Mouse (Mus musculus) forebrain, embryonic 15.5 days (tissue): ENCODE measurements at regions not wholly inside any gene's neighbourhood (a gene's known extent, or its start where the extent isn't known, plus 50 kb on each side); places are given as distances from the start of the nearest gene placed in this dataset.

Source experiments
- ATAC-seq: fragments of 200-750 bp; cut with Nextera tagmentation; replicated peaks from 2 replicates; pipeline ENCODE4 v1.8.0; 2017; ENCODE audit warnings: mild to moderate bottlenecking, moderate TSS enrichment, moderate library complexity
- H3K27ac ChIP-seq: fragments of 300-500 bp; sonication (generic); replicated peaks from 2 replicates; pipeline ENCODE4 v1.5.1; 2015; ENCODE audit warnings: mild to moderate bottlenecking, inconsistent platforms
- H3K27me3 ChIP-seq: fragments of 300-500 bp; sonication (generic); 2 replicates; pipeline ENCODE4 v1.6.1; 2015; ENCODE audit warnings: inconsistent platforms
- H3K36me3 ChIP-seq: fragments of 300-500 bp; sonication (generic); 2 replicates; pipeline ENCODE4 v1.6.1; 2015; ENCODE audit warnings: mild to moderate bottlenecking, inconsistent platforms
- H3K4me1 ChIP-seq: fragments of 300-500 bp; sonication (generic); 2 replicates; pipeline ENCODE4 v1.6.1; 2015; ENCODE audit warnings: inconsistent platforms
- H3K4me2 ChIP-seq: fragments of 300-500 bp; sonication (generic); replicated peaks from 2 replicates; pipeline ENCODE4 v1.6.1; 2015; ENCODE audit warnings: mild to moderate bottlenecking, inconsistent platforms
- H3K4me3 ChIP-seq: fragments of 300-500 bp; sonication (generic); 2 replicates; pipeline ENCODE4 v1.5.1; 2015; ENCODE audit warnings: mild to moderate bottlenecking, inconsistent platforms
- H3K9ac ChIP-seq: fragments of 300-500 bp; sonication (generic); replicated peaks from 2 replicates; pipeline ENCODE4 v1.6.1; 2015; ENCODE audit warnings: mild to moderate bottlenecking, inconsistent platforms
- H3K9me3 ChIP-seq: fragments of 300-500 bp; sonication (generic); 2 replicates; pipeline ENCODE4 v1.6.1; 2016; ENCODE audit warnings: inconsistent platforms
- WGBS: fragments of 180-500 bp; shearing (Covaris S2); methylation state at CpG from one replicate; pipeline ENCODE4 v1.1.7; 2015; ENCODE audit warnings: mixed read lengths; 5-methylcytosine and 5-hydroxymethylcytosine counted together

DNA sequence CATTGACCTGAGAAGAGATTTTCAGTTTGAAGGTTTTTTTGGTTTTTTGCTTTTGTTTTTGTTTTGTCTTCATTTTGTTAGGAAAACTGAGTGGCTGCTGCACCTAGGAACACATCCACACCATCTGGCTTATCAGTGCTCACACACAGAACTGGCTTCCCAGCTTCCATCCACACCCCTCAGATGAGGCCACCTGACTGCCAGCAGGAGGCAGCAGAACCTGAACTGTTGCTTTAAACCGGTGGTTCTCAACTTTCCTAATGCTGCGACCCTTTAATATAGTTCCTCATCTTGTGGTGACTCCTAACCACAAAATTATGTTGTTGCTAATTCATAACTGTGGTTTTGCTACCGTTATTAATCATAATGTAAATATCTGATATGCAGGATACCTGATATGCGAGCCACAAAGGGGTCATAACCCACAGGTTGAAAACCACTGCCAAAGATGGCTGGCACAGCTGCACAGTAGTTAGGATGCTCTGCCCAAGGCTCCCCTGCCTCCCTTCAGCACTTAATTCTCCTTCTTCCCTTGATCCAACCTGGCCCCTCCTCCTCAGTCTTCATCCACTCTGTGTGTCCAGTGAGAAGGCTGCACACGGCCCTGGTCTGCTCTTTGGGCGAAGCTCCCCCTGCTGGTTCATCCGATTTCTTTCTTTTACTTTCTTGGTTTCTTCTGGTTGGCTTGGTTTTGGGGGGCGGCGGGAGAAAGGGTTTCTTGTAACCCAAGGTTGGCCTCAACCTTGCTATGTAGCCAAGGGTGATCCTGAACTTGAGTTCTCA is 126.5 kb downstream of the Il20rb start:
- Histone ChIP-seq H3K4me3 (no peak overlapping the region), H3K36me3 (no peaks in the 10 kb centered on the region), H3K9ac (no peak overlapping the region), H3K27ac (no peak overlapping the region), H3K9me3 (no peaks in the 10 kb centered on the region), H3K4me1 (0 out of 2 replicates have a peak, but pooled peaks cover 3% of the 10 kb centered on the region), H3K27me3 (peaks cover 3% of the 10 kb centered on the region; the same call in 1 of the 2 replicates), H3K4me2 (no peak overlapping the region)
- no peak for ATAC-seq
- 64% methylated on average over 9 of the region's 9 CpGs for WGBS

DNA sequence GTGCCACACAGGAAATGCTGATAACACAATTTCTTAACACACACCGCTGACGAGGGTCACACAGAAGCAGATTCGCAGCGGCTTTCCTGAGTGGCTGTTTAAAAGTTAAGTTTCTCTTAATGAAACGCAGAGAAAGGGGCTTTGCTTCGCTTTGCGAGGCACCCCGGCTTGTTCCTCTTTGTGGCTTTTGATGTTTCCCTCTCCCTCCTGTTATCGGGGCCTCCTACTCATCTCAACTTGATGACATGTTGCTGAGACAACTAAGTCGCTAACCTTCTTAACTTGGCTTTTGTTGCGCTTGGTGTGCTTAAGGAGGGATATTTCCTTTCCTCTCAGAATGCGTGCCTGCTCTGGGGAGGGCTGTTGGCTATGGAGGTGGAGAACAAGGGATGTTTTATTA is 129.0 kb downstream of the Il20rb start:
- H3K9me3 ChIP-seq = no peaks in the 10 kb centered on the region
- no peak overlapping the region for H3K4me2 ChIP-seq
- WGBS = 15% methylated on average over 12 of the region's 12 CpGs

DNA sequence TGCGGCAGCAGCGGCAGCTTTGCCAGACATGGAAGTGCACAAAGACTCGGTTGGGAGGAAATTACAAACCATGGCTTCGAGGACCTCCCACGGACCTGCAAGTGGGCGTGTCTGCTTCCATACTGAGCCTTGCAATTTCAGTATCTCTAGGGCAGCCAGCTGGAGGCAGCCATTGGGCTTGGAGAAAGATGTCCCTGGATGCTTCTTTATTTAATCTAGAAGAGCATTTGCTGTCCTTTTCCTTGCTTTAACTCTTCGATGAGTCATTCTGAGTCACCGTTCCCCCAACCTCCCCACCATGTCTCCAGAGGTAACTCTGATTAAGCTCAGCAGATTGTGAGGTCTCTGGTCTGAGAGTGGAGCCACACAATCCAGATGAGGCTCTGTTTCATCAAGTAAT is 145.8 kb downstream of the Il20rb start:
- WGBS = 77% methylated on average over 8 of the region's 8 CpGs
- no peaks in the 10 kb centered on the region for H3K9me3 ChIP-seq
- no peak overlapping the region for H3K27ac ChIP-seq
- no peaks in the 10 kb centered on the region for H3K4me1 ChIP-seq
- H3K9ac ChIP-seq = no peak overlapping the region
- ATAC-seq = no peak
- H3K36me3 ChIP-seq = no peaks in the 10 kb centered on the region
- no peak overlapping the region for H3K4me2 ChIP-seq
- H3K27me3 ChIP-seq = no peaks in the 10 kb centered on the region
- no peak overlapping the region for H3K4me3 ChIP-seq

More for the DNA sequence above, 129.0 kb downstream of the Il20rb start:
- no peak overlapping the region for H3K4me3 ChIP-seq
- no peak overlapping the region for H3K9ac ChIP-seq
- H3K4me1 ChIP-seq = 0 out of 2 replicates have a peak, but pooled peaks cover 3% of the 10 kb centered on the region
- H3K27me3 ChIP-seq = peaks cover 3% of the 10 kb centered on the region; the same call in 1 of the 2 replicates
- H3K36me3 ChIP-seq = no peaks in the 10 kb centered on the region
- no peak for ATAC-seq
- no peak overlapping the region for H3K27ac ChIP-seq

DNA sequence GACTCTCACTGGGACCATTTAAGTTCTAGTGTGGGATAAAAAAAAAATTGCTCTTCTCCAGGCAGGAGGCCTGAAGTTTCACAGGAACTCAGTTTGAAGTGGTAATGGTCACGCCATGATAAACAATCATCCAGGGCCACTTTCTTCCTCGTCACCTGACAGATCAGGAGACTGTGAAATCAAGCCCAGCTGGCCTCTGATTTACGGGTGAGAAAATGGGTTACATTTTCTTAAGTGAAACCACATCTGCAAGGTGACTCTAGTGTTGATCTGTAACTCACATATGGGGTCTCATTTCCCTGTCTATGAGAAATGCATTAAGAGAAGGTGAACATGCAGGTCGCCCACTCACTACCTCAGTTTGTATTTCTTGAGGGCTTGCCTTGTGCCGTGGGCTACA is 178.8 kb downstream of the Il20rb start:
- Histone ChIP-seq H3K4me1 (peaks cover 3% of the 10 kb centered on the region; the same call in 1 of the 2 replicates), H3K9me3 (no peaks in the 10 kb centered on the region), H3K27me3 (no peaks in the 10 kb centered on the region), H3K4me3 (no peak overlapping the region), H3K27ac (no peak overlapping the region), H3K9ac (no peak overlapping the region), H3K36me3 (no peaks in the 10 kb centered on the region), H3K4me2 (no peak overlapping the region)
- no peak for ATAC-seq
- WGBS = 77% methylated on average over 5 of the region's 5 CpGs

DNA sequence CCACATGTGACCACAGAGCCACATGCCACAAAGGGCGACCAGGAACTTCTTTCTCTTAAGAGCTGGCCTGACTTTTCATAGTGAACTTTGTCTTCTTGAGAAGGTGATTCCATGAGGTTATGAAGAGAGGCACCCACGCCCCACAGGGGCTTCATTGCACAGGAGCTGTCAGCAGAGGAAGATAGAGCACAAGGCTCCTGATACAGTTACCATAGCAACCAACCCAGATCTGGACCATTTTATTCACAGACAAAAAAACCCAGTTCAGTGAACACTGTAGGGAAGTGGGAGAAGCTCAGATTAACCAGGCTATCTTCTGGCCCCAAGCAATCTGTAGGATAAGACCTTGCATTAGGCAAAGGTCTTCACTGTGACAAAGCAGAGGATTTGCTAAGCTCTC is 179.2 kb downstream of the Il20rb start:
- H3K27ac ChIP-seq = no peak overlapping the region
- H3K9ac ChIP-seq = no peak overlapping the region
- no peak overlapping the region for H3K4me2 ChIP-seq
- WGBS = 82% methylated on average over 2 of the region's 2 CpGs
- ATAC-seq = no peak
- no peaks in the 10 kb centered on the region for H3K9me3 ChIP-seq
- no peaks in the 10 kb centered on the region for H3K36me3 ChIP-seq
- no peaks in the 10 kb centered on the region for H3K27me3 ChIP-seq
- H3K4me3 ChIP-seq = no peak overlapping the region
- peaks cover 3% of the 10 kb centered on the region; the same call in 1 of the 2 replicates for H3K4me1 ChIP-seq

DNA sequence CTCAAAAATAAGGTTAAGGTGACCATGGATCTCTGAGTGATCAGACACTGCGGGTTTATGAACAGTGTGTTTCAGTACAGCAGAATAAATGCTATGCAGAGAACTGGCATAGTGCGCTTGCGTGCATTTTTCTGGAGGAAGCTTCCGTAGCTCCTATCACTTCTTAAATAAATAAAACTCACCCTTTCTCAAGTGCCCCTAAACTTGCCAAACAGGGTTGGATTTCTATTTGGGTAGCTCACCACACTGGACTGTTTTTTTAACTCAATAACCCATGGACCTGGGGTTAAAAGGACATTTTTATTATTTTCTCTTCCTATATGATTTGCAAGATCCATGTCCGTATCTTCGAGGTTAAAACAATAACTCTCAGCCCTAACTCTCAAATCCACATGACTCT is 182.8 kb downstream of the Il20rb start:
- Histone ChIP-seq H3K27ac (no peak overlapping the region), H3K4me1 (peaks cover 7% of the 10 kb centered on the region; the same call in 1 of the 2 replicates), H3K36me3 (no peaks in the 10 kb centered on the region), H3K4me2 (no peak overlapping the region), H3K4me3 (no peak overlapping the region), H3K9ac (no peak overlapping the region), H3K27me3 (no peaks in the 10 kb centered on the region), H3K9me3 (no peaks in the 10 kb centered on the region)
- no peak for ATAC-seq
- 89% methylated on average over 6 of the region's 6 CpGs for WGBS

DNA sequence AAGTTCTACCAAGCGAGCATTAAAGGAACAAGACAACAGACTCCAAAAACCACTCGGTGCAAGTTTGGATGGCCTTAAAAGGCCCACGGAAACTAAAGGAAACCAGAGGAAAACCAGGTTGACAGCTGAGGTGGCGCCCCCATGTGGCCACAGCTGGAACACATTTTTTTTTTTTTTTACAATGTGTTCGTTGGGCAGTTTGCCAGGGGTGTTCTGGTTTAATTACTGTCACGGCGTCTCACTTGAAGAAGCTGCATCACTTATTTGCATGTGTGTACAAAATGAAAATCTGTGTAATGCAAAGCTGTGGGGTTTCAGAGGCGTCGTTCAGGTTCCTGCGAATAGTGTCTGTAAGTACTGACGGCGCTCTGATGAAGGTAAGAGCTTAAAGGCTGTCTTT is 185.0 kb downstream of the Il20rb start:
- H3K4me1 ChIP-seq = peaks cover 5% of the 10 kb centered on the region; the same call in 1 of the 2 replicates
- no peaks in the 10 kb centered on the region for H3K27me3 ChIP-seq
- WGBS = 23% methylated on average over 12 of the region's 12 CpGs
- no peaks in the 10 kb centered on the region for H3K36me3 ChIP-seq
- H3K9ac ChIP-seq = no peak overlapping the region
- no peaks in the 10 kb centered on the region for H3K9me3 ChIP-seq
- no peak overlapping the region for H3K4me3 ChIP-seq
- H3K4me2 ChIP-seq = no peak overlapping the region
- no peak for ATAC-seq
- no peak overlapping the region for H3K27ac ChIP-seq

DNA sequence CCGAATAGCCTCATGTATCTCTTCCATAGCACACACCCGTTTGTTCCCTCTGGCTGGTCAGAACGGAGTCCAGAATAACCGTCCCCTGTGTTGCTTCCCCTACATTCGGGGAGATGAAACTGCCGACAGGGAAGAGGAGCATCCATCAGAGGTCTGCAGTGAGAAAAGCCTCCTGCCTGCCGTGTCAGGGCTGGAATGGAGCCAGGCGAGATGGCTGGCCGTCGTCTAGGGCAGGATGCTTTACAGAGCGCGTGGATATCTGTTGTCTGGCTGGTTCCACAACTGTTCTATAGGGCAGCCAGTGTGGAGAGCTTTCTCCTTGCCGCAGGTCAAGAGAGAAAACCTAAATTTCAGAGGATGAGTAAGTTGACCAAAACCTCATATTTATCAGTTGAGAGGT is 209.2 kb downstream of the Il20rb start:
- ATAC-seq = no peak
- Histone ChIP-seq H3K4me3 (no peak overlapping the region), H3K36me3 (no peaks in the 10 kb centered on the region), H3K9me3 (no peaks in the 10 kb centered on the region), H3K4me2 (no peak overlapping the region), H3K9ac (no peak overlapping the region), H3K4me1 (peaks cover 9% of the 10 kb centered on the region), H3K27me3 (peaks cover 27% of the 10 kb centered on the region), H3K27ac (no peak overlapping the region)
- WGBS = 66% methylated on average over 13 of the region's 13 CpGs

DNA sequence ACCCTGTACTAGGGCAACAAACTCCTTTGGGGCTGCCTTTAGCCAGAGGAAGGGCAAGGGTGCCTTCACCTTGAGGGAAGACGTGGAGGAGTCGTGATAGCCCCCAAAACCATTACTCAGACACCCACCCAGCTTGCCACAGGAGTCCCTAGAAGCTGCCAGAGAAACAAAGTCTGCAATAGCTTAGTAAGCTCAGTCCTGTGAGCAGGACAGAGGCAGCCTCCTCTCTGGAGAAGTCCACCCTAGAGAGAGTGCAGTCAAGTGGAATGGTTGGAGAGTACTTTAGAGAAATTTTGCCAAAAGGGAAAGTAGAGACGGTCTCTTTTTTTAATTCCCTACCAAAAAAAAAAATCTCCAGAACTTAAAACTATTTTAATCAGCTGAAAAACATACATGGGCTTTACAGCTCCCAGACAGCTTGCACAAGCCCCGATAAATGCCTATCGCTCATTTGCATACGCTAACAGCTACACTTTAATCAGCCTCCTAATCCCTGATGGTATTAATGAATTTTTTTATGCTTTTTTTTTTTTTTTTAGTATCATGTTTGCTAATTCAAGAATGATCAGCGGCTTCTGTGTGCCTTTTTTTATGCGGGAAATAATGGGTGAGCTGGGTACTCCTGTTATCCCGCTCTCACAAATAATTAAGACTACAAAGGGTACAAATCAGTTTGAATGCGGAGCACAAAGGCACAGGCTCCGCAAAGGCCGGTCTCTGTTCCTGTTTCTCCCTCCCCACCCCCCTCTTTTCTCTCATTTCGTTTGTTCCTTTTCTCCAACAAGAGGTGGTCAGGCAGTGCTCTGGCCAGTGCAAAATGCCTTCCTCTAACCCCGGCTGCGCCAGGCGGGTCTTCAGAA is 219.8 kb downstream of the Il20rb start:
- Histone ChIP-seq H3K27ac (no peak overlapping the region), H3K27me3 (peaks cover 27% of the 10 kb centered on the region), H3K4me2 (peak overlapping the region; percentile 31), H3K9me3 (no peaks in the 10 kb centered on the region), H3K9ac (no peak overlapping the region; the same call in 1 of the 2 replicates), H3K4me1 (peaks cover 15% of the 10 kb centered on the region), H3K4me3 (peak overlapping the region; percentile 3), H3K36me3 (no peaks in the 10 kb centered on the region)
- WGBS = 4% methylated on average over 16 of the region's 16 CpGs
- no peak for ATAC-seq

DNA sequence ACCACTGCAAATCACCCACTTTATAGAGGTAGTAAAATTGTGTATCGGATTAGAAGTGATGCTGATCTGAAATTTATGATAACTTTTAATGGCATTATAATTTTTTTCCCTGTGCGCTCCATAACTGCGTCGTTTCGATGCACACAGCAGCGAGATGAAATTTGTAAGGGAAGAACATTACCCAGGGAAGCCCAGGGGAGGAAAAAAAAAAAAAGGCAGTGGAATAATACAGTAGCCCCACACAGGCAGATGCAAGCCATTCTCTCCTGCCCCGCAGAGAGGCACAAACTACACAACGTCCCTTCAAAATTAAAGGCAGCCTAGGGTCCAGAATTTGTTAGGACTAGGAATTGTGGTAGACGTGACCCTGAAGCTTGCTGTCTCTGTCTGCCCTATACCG is 234.2 kb downstream of the Il20rb start:
- ATAC-seq = no peak
- WGBS = 82% methylated on average over 10 of the region's 10 CpGs
- H3K27ac ChIP-seq = no peak overlapping the region
- H3K27me3 ChIP-seq = no peaks in the 10 kb centered on the region
- no peak overlapping the region for H3K4me3 ChIP-seq
- H3K36me3 ChIP-seq = no peaks in the 10 kb centered on the region
- no peaks in the 10 kb centered on the region for H3K9me3 ChIP-seq
- no peak overlapping the region for H3K9ac ChIP-seq
- no peaks in the 10 kb centered on the region for H3K4me1 ChIP-seq
- no peak overlapping the region for H3K4me2 ChIP-seq
